Comparison of ENCODE assay signal across 29 mouse cellular contexts in genomic region chr11:61202810-61203209, GRCm38 (mm10). TPM values are rescaled to one million over a fixed set of nuclear protein-coding genes. Genes with fewer than 3 reads are reported as not detected.
"Had no signal": no experiment of that assay in that cellular context is flagged by ENCODE, and none has a peak within 500 bp of the region (broad histone marks: within the 10 kb centered on the region; RNA-seq: fewer than 3 reads in every experiment).

No protein-coding gene starts in this region.

- H3K27ac ChIP-seq: gastrocnemius, adult 2 months; heart, adult 2 months; heart, embryonic 13.5 days; heart, embryonic 15.5 days; hindbrain, embryonic 10.5 days; hindbrain, embryonic 12.5 days; hindbrain, embryonic 14.5 days; hindbrain, postnatal 0 days; kidney, embryonic 15.5 days; kidney, postnatal 0 days; limb, embryonic 13.5 days; limb, embryonic 15.5 days; liver, embryonic 12.5 days had no signal

- H3K4me2 ChIP-seq: heart, embryonic 11.5 days; heart, embryonic 13.5 days; heart, embryonic 15.5 days; hindbrain, embryonic 12.5 days; hindbrain, embryonic 14.5 days; kidney, embryonic 15.5 days; limb, embryonic 13.5 days; limb, embryonic 15.5 days; liver, embryonic 12.5 days had no signal

- H3K36me3 ChIP-seq: heart, embryonic 13.5 days; heart, embryonic 15.5 days; hindbrain, embryonic 10.5 days; hindbrain, embryonic 12.5 days; kidney, embryonic 15.5 days; limb, embryonic 13.5 days; limb, embryonic 15.5 days; liver, embryonic 12.5 days had no signal

- DNase-seq: gastrocnemius, adult 2 months; gastrocnemius, postnatal 10 days; gastrocnemius, postnatal 25 days; heart, adult 2 months; heart, postnatal 4 days; kidney, adult 11 months; kidney, adult 2 months; kidney, adult 9 months; kidney, postnatal 14 days; kidney, postnatal 36 days; layer of hippocampus, adult 9-11 months; layer of hippocampus, postnatal 36 days; left cerebral cortex, postnatal 4 days had no signal

- H3K9ac ChIP-seq: heart, embryonic 13.5 days; heart, embryonic 15.5 days; hindbrain, embryonic 12.5 days; hindbrain, embryonic 14.5 days; kidney, embryonic 15.5 days; limb, embryonic 13.5 days; limb, embryonic 15.5 days; liver, embryonic 12.5 days had no signal

- H3K4me3 ChIP-seq: gastrocnemius, adult 2 months; heart, adult 2 months; heart, embryonic 13.5 days; heart, embryonic 15.5 days; hindbrain, embryonic 10.5 days; hindbrain, embryonic 12.5 days; kidney, embryonic 15.5 days; limb, embryonic 13.5 days; limb, embryonic 15.5 days; liver, embryonic 12.5 days had no signal

- ATAC-seq: hindbrain, postnatal 0 days; intestine, embryonic 16.5 days; liver, embryonic 12.5 days had no signal

- H3K9me3 ChIP-seq: heart, embryonic 13.5 days; heart, embryonic 15.5 days; hindbrain, embryonic 10.5 days; hindbrain, embryonic 12.5 days; kidney, embryonic 15.5 days; limb, embryonic 13.5 days; limb, embryonic 15.5 days; liver, embryonic 12.5 days had no signal

- H3K4me1 ChIP-seq: hindbrain, embryonic 10.5 days; hindbrain, embryonic 12.5 days; liver, embryonic 12.5 days had no signal

- H3K27me3 ChIP-seq: heart, embryonic 13.5 days; heart, embryonic 15.5 days; hindbrain, embryonic 12.5 days; kidney, embryonic 15.5 days; limb, embryonic 13.5 days; limb, embryonic 15.5 days; liver, embryonic 12.5 days had no signal

RNA-seq across cellular contexts. Expression of gene Aldh3a1, which starts 4.5 kb away (rescaled TPM):
- total RNA-seq: granulocyte monocyte progenitor cell, adult 5-6 weeks; liver, adult 2 months had no signal
- polyA plus RNA-seq: heart, embryonic 11.5 days; hindbrain, embryonic 10.5 days; hindbrain, embryonic 12.5 days; hindbrain, embryonic 14.5 days; intestine, embryonic 14.5 days; kidney, postnatal 0 days had no signal
